Mouse (Mus musculus): Measurements from ENCODE around the gene Gab2. TPM values are rescaled to one million over a fixed set of nuclear protein-coding genes. Genes with fewer than 3 reads are reported as not detected.

Gab2 gene
- total and polyA plus RNA-seq, 3 experiments: 0.12 to 0.50 (median 0.30) TPM

GRCm38 (mm10) chr7:97344655-97345054 is 263.3 kb downstream of the Gab2 start:
- Histone ChIP-seq H3K9me3 (replicated peaks; ENCODE audit: low read length) (no peaks in the 10 kb centered on the region), H3K27me3 (replicated peaks) (no peaks in the 10 kb centered on the region), H3K27ac (ENCODE audit: insufficient read depth, low read depth) (no peak overlapping the region), H3K79me2 (replicated peaks; ENCODE audit: control insufficient read depth, extremely low read depth, insufficient read depth, poor library complexity, severe bottlenecking) (no peaks in the 10 kb centered on the region), H3K4me3 (replicated peaks in 1 of 3; ENCODE audit: low read depth in 2 of 3, low read length in 2 of 3, poor library complexity in 1 of 3) (no peak overlapping the region), H3K4me2 (ENCODE audit: insufficient read depth, low read depth, poor library complexity, severe bottlenecking) (no peak overlapping the region), H3K4me1 (ENCODE audit: control insufficient read depth in 1 of 2, insufficient read depth in 2 of 2) (peaks cover 0 to 5% of the 10 kb centered on the region in 2 experiments; a peak in 3 of 4 replicates), H3K9ac (ENCODE audit: insufficient read depth, low read depth) (no peak overlapping the region), H3K36me3 (replicated peaks in 1 of 2; ENCODE audit: control insufficient read depth in 1 of 2, insufficient read depth in 1 of 2, low read length in 1 of 2) (peaks cover 0 to 2% of the 10 kb centered on the region in 2 experiments)
- no peak for DNase-seq (ENCODE audit: extremely low read depth)
- TF ChIP-seq TBP (conservative IDR thresholded peaks at IDR 0.05; ENCODE audit: low read depth, low read length) (no peak), GABPA (IDR thresholded peaks at IDR 0.05; ENCODE audit: insufficient replicate concordance, low read depth, low read length) (no peak), EP300 (IDR thresholded peaks at IDR 0.05; ENCODE audit: low read length) (no peak), PAX5 (IDR thresholded peaks at IDR 0.05; ENCODE audit: low read length) (no peak), TCF12 (IDR thresholded peaks at IDR 0.05; ENCODE audit: low read depth, low read length) (no peak), MYC (IDR thresholded peaks at IDR 0.05; ENCODE audit: low read depth, low read length) (no peak), JUND (conservative IDR thresholded peaks at IDR 0.05; ENCODE audit: low read depth, low read length) (no peak), NRF1 (IDR thresholded peaks at IDR 0.05; ENCODE audit: low read depth, low read length) (no peak), CHD1 (IDR thresholded peaks at IDR 0.05; ENCODE audit: low read depth, low read length) (no peak), MAFK (IDR thresholded peaks at IDR 0.05; ENCODE audit: insufficient replicate concordance, low read length) (no peak), CTCF (conservative IDR thresholded peaks at IDR 0.05 in 1 of 2, IDR thresholded peaks at IDR 0.05 in 1 of 2; ENCODE audit: low read depth in 2 of 2, low read length in 2 of 2) (no peak), ZNF384 (IDR thresholded peaks at IDR 0.05; ENCODE audit: low read depth, low read length) (no peak)
- in situ Hi-C loops (cut with MboI; ENCODE audit: low pct_ligation_motif_present, low pct_unique_long_range_greater_than_20kb, low sequenced_read_pairs) (no loop called here), dilution Hi-C loops (cut with MboI; ENCODE audit: extremely low pct_ligation_motif_present, extremely low pct_unique_long_range_greater_than_20kb, low sequenced_read_pairs) (no loop called here)

- dilution Hi-C loops (cut with MboI; ENCODE audit: extremely low pct_ligation_motif_present, extremely low pct_unique_long_range_greater_than_20kb, low sequenced_read_pairs): no loop called here
- no peaks in the 10 kb centered on the region for H3K27me3 ChIP-seq (replicated peaks)
- H3K9me3 ChIP-seq (replicated peaks; ENCODE audit: low read length): no peaks in the 10 kb centered on the region
- no peaks in the 10 kb centered on the region for H3K79me2 ChIP-seq (replicated peaks; ENCODE audit: control insufficient read depth, extremely low read depth, insufficient read depth, poor library complexity, severe bottlenecking)
- no peak overlapping the region for H3K4me3 ChIP-seq (replicated peaks in 1 of 3; ENCODE audit: low read depth in 2 of 3, low read length in 2 of 3, poor library complexity in 1 of 3)
- no peak overlapping the region for H3K9ac ChIP-seq (ENCODE audit: insufficient read depth, low read depth)
- in situ Hi-C loops (cut with MboI; ENCODE audit: low pct_ligation_motif_present, low pct_unique_long_range_greater_than_20kb, low sequenced_read_pairs): no loop called here
- H3K4me2 ChIP-seq (ENCODE audit: insufficient read depth, low read depth, poor library complexity, severe bottlenecking): no peak overlapping the region
- TF ChIP-seq BHLHE40 (IDR thresholded peaks at IDR 0.05; ENCODE audit: low read depth, low read length): no peak
- no peak for TF ChIP-seq MAZ (IDR thresholded peaks at IDR 0.05; ENCODE audit: low read depth, low read length)
- no peak for TF ChIP-seq GABPA (IDR thresholded peaks at IDR 0.05; ENCODE audit: insufficient replicate concordance, low read depth, low read length)
- no peak for TF ChIP-seq ELF1 (IDR thresholded peaks at IDR 0.05; ENCODE audit: low read depth, low read length)
- TF ChIP-seq ZMIZ1 (IDR thresholded peaks at IDR 0.05; ENCODE audit: low read depth, low read length): no peak
- DNase-seq (ENCODE audit: extremely low read depth): no peak
- peaks cover 0 to 2% of the 10 kb centered on the region in 2 experiments for H3K36me3 ChIP-seq (replicated peaks in 1 of 2; ENCODE audit: control insufficient read depth in 1 of 2, insufficient read depth in 1 of 2, low read length in 1 of 2)
- no peak overlapping the region for H3K27ac ChIP-seq (ENCODE audit: insufficient read depth, low read depth)
- H3K4me1 ChIP-seq (ENCODE audit: control insufficient read depth in 1 of 2, insufficient read depth in 2 of 2): peaks cover 0 to 5% of the 10 kb centered on the region in 2 experiments; a peak in 3 of 4 replicates
Observed at GRCm38 (mm10) chr7:97345229-97345871, 264.0 kb downstream of the Gab2 start.
